8 mouse cellular contexts compared by ENCODE assay signal in the genomic region with DNA sequence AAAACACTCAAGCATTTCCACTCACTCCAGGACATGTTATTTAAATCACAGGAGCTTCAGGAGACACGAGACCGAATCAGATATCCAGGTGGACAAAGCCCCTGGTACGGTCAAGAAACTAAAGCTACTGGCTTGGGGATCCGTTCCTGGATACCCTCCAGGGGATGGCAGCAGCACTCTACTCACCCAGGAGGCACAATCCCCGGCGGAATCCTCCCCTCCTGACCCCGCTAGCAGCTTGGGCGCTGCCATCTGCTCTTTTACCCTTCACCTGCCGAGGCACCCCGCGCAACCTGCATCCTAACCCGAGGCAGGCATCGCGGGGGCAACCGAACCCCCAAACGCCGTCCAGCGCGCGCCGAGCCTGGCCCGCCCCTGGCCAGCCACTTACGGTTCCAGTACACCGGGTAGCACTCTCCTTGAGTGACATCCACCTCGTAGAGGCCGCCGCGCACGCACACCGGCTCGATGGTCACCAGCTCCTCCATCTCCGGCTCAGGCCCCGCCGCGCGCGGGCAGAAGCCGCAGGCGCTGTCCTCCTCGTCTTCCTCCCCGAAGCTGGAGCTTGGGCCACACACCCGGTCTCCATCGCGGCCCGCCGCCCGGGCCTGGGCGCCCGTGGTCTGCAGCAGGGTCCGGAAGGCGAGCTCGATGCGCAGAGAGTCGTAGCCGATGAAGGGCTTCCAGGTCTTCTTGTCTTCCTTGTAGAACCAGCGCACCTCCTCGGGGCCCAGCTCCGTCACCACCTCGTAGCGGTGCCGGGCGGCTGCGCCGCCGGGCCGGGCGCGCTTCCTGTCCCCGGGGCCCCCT. TPM values are rescaled to one million over a fixed set of nuclear protein-coding genes. Genes with fewer than 3 reads are reported as not detected.
DNase-seq lines count a peak whose midpoint lies in the region; ATAC-seq lines count a peak whose summit lies in the region.

No protein-coding gene starts in this region.

- intact Hi-C loops in left cerebral cortex, postnatal 14 days (cut with DNase I) = loop anchor here (5.0 kb wide), 1 partner anchor 35 kb away; no protein-coding TSS in a partner anchor

- ATAC-seq in common myeloid progenitor, adult 5-6 weeks (replicated peaks; ENCODE audit: low read depth, poor library complexity, severe bottlenecking) = peak; percentile 9; the same call in 1 of the 2 replicates
- ATAC-seq in megakaryocyte progenitor cell, adult 5-6 weeks (replicated peaks; ENCODE audit: poor library complexity) = peak; percentile 10

- peak; percentile 22 for DNase-seq in WW6 (ENCODE audit: low read depth, low spot score)
- DNase-seq in gastrocnemius, adult 8-10 months (ENCODE audit: low spot score in 2 of 2) = peak; percentile 5 to 12
- peak; percentile 30 for DNase-seq in hindlimb bud, embryonic 11.5 days (ENCODE audit: extremely low spot score, low read depth, low spot score)
- peak; percentile 23 to 39 for DNase-seq in left cerebral cortex, postnatal 14 days (ENCODE audit: low spot score in 2 of 2)
- DNase-seq in right cerebral cortex, postnatal 36 days (ENCODE audit: low spot score in 2 of 2) = peak; percentile 30 to 41
- no peak for DNase-seq in c-Kit-positive CD71-positive TER-119-positive erythroid progenitor cells, embryonic 14.5 days (ENCODE audit: low spot score)

RNA-seq across cellular contexts. Expression of a gene that starts 0.9 kb away (rescaled TPM):
- 25.5 and 29.4 TPM in 2 replicates for total RNA-seq in common myeloid progenitor, adult 5-6 weeks (2017)
- 1 to 10 TPM; 1.2 to 2.8 (median 1.5) TPM for total RNA-seq in gastrocnemius, adult 8-10 months (2022)
- 10 to 100 TPM; 73.9 to 75.6 TPM for total RNA-seq in left cerebral cortex, postnatal 14 days (2021)
- 18.6 and 18.9 TPM in 2 replicates for total RNA-seq in megakaryocyte progenitor cell, adult 5-6 weeks (2015)
- 18.2 and 21.9 TPM in 2 replicates for total RNA-seq in megakaryocyte progenitor cell, adult 5-6 weeks (2017)
